Mouse (Mus musculus) heart, adult 2 months (tissue): ENCODE results near the gene Inafm2.

Experiments
- CTCF ChIP-seq: fragments of 200-600 bp; IDR thresholded peaks from 2 replicates; pipeline ENCODE4 v1.8.1; 2022; ENCODE audit warnings: antibody characterized with exemption, mild to moderate bottlenecking, moderate library complexity
- EP300 ChIP-seq: fragments of 200-500 bp; IDR thresholded peaks from 2 replicates; pipeline ENCODE4 v1.6.1; 2011; ENCODE audit warnings: low read depth, low read length, control low read depth; ENCODE audit not compliant: insufficient read depth
- POLR2A ChIP-seq: fragments of 200-500 bp; IDR thresholded peaks from 2 replicates; pipeline ENCODE4 v1.6.1; 2011; ENCODE audit warnings: mild to moderate bottlenecking, low read depth, low read length, control low read depth; ENCODE audit not compliant: insufficient read depth

- no peak for TF ChIP-seq CTCF
- no peak for TF ChIP-seq POLR2A
- no peak for TF ChIP-seq EP300
Measured at GRCm38 (mm10) chr2:118697955-118698354, 47.6 kb upstream of the Inafm2 start.
